Mouse (Mus musculus): ENCODE measurements around the gene Nck2.

- TF ChIP-seq CTCF (IDR thresholded peaks at IDR 0.05) (no peak), POLR2A (IDR thresholded peaks at IDR 0.05; ENCODE audit: insufficient read depth, low read depth, low read length) (no peak)
Measured at GRCm38 (mm10) chr1:43501143-43501919, 57.0 kb downstream of the Nck2 start.

Measured in heart, adult 2 months (tissue).